Mouse (Mus musculus): ENCODE results near the gene Tbx1.

The Tbx1 gene

GRCm38 (mm10) chr16:18622916-18623750 lies 32.7 kb upstream of the Tbx1 start:
- in situ Hi-C loops (cut with MboI, MseI): loop anchor here (5.0 kb wide), 1 partner anchor 64 kb away; no protein-coding TSS in a partner anchor

- in situ Hi-C loops (cut with MboI, MseI): loop anchor here (5.0 kb wide), 1 partner anchor 65 kb away; no protein-coding TSS in a partner anchor
Observed at GRCm38 (mm10) chr16:18622019-18622418, 31.5 kb upstream of the Tbx1 start, which contains the start of gene Gp1bb. Gene Gp1bb, minus strand, starts transcription at chr16:18622403.

- in situ Hi-C loops (cut with MboI, MseI): loop anchor here (5.0 kb wide), 1 partner anchor 66 kb away; no protein-coding TSS in a partner anchor
Observed at GRCm38 (mm10) chr16:18621362-18622001, 31.0 kb upstream of the Tbx1 start.

DNA sequence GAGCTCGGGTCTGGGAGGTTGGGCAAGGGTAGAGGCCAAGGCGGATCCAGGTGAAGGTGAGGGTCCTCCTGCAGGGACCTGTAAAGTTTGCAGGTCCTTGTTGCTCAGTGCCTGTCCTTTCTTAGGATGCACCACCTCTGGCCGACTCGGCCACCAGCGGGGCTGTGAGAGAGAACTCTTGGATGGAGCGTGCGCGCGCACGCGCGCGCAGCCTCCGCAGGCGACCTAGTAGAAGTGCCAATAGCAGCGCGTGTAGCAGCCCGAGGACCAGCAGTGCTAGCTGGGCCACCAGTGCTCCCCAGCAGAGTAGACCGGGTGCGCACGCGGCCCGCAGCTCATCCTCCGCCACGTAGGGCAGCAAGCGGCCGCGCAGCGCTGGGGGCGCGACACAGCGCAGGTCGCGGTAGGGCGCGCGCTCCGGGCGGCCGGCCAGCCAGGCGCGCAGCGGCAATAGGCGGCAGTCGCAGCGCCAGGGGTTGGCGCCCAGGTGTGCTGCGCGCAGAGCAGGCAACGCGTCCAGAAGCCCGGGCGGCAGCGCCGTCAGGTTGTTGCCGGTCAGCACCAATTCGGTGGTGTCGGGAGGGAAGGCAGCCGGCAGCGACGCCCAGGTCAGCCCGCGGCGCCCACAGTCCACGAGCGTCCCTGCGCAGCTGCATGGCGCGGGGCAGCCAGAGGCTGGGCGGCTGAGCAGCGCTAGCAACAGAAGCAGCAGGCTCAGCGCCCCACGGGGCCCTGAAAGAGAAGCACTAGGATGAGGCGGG lies 30.3 kb upstream of the Tbx1 start:
- in situ Hi-C loops (cut with MboI, MseI): loop anchor here (5.0 kb wide), 1 partner anchor 67 kb away; no protein-coding TSS in a partner anchor

GRCm38 (mm10) chr16:18620201-18620600 lies 29.7 kb upstream of the Tbx1 start:
- in situ Hi-C loops (cut with MboI, MseI): loop anchor here (5.0 kb wide), 1 partner anchor 67 kb away; no protein-coding TSS in a partner anchor

- in situ Hi-C loops (cut with MboI, MseI): no loop called here
Observed at GRCm38 (mm10) chr16:18619110-18619509, 28.6 kb upstream of the Tbx1 start.

DNA sequence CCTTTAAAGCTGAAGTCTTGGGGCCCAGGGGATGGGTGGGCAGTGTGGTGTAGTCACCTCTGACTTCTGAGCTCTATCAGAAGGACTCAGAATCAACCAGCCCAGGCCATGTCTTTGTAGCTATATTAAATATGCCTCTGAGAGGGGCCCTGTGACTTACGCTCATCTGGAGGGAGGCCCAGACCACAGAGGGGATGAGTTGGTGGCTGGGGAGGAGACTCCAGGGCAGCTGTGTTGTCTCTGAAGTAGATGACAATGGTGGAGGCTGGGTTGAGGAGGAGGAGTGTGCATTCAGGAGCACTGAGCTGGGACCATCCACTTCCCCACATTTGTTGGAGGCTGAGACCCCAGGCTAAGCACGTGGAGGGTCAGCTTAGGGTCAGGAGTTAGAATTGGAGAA lies 27.8 kb upstream of the Tbx1 start:
- in situ Hi-C loops (cut with MboI, MseI): no loop called here

- in situ Hi-C loops (cut with MboI, MseI): no loop called here
Observed at GRCm38 (mm10) chr16:18617370-18618065, 27.0 kb upstream of the Tbx1 start.

- in situ Hi-C loops (cut with MboI, MseI): loop anchor here (5.0 kb wide), 1 partner anchor 171 kb away; no protein-coding TSS in a partner anchor
Observed at GRCm38 (mm10) chr16:18613301-18613700, 22.8 kb upstream of the Tbx1 start.

GRCm38 (mm10) chr16:18611752-18612151 lies 21.3 kb upstream of the Tbx1 start:
- in situ Hi-C loops (cut with MboI, MseI): loop anchor here (5.0 kb wide), 1 partner anchor 169 kb away; no protein-coding TSS in a partner anchor

DNA sequence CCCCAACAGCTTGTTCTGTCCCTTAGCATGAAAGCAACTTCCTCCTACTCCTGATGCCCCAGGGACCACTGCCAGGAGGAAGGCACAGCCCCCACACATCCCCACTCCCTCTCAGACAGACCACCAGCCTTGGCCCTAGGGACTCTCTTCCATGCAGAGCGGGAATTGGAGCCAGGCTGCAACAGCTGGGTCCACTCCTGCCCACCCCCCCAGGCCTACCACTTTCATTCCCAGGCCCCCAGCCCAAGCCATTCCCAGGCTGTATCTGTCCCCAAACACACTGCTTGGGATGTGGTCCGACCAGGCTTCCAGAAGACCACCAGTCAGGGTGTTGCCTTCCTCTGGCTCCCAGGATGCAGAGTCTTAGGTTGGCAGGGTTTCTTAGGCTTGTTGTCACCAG lies 18.6 kb upstream of the Tbx1 start:
- in situ Hi-C loops (cut with MboI, MseI): no loop called here

DNA sequence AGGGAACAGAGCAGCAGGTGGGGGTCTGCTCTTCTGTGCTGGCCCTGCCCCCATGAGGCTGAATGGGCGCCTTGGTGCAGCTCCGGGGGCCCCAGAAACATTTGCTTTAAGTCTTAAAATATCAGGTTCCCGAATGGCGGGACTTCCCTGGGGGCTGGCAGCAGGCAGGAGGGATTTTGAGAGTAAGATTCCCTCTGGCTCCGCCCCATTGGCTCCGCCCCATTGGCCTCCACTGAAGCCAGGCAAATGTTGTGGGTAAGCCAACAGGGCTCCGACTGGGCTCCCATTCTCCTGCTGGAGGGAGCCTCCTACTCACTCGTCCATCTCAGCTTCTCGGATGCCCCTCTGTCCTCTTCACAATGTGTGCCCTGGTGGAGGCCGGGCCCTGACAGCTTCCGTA lies 17.8 kb upstream of the Tbx1 start:
- in situ Hi-C loops (cut with MboI, MseI): no loop called here

GRCm38 (mm10) chr16:18605705-18606104 lies 15.2 kb upstream of the Tbx1 start:
- in situ Hi-C loops (cut with MboI, MseI): no loop called here

DNA sequence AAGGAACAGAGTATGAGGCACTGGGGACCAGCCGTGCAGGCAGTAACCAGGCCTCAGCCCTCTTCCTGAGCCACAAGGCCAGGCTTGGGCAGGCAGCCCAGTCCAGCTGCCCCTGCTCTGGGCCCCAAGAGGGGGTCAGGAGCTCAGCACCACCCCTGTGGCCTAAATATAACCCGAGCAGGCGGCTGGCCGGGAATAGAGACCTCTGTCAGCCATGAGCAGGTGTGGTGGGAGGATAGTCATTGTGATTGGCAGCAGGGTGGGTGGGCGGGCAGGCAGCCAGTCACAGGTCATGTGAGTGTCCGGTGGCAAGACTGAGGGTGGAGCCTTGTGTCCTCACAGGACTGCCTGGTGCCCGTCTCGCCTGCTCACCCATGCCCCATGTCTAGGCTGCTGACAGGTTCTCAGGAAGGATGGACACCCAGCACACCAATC lies 13.8 kb upstream of the Tbx1 start:
- in situ Hi-C loops (cut with MboI, MseI): no loop called here

DNA sequence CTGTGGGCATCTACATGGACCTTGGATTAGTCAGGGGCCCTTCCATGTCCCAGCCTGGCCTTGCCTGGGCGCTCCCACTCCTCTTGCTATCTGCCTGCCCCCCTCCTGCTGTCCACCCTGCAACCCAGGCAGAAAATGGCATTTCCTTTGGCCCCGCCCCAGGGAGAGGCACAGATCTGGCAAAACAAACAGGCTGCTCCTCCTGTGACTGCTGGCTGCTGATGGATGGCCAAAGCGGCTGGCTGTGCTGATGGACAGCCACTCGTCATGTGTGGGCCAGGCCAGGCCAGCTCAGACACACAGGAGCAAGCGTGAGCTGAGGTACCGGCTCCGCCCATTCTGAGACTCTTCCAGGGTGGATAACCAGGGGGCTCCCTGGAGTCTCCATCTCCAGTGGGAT lies 11.0 kb upstream of the Tbx1 start:
- in situ Hi-C loops (cut with MboI, MseI): no loop called here

DNA sequence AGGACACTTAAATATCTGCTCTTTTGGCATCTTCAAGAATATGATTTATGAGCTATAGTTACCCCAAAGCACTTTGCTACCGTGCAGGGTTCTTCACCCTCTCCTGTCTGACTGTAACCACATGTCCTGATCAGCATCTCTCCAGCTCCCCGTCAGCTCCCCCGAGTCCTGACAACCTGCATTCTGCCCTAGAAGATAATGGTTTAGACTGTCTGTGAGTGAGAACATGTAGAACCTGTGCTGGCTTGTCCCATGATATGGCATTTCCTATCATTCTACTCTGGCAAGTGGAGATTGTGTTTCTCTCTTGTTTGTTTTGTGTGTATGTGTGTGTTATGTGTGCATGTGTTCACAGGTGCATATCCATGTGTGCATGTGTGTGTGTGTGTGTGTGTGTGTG lies 7.5 kb upstream of the Tbx1 start:
- in situ Hi-C loops (cut with MboI, MseI): no loop called here

DNA sequence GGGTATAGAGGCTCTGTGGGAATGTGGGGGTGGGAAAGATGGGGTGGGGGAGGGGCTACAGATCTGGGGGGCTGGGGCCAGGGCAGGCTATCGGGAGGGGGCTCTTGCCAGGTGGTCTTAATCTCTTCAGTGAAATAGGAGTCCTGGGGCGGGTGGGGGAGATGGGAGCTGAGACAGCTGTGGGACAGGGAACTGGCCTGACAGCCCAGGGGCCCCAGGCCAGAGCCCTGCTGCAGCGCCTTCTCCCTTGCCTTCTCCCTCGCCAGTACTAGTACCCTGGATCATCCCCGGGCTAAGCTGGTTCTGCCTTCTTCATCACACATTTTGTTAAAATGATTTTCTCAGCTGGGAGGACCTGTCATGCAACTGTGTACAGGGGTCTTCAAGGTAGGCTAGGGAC lies 5.8 kb upstream of the Tbx1 start:
- in situ Hi-C loops (cut with MboI, MseI): no loop called here

DNA sequence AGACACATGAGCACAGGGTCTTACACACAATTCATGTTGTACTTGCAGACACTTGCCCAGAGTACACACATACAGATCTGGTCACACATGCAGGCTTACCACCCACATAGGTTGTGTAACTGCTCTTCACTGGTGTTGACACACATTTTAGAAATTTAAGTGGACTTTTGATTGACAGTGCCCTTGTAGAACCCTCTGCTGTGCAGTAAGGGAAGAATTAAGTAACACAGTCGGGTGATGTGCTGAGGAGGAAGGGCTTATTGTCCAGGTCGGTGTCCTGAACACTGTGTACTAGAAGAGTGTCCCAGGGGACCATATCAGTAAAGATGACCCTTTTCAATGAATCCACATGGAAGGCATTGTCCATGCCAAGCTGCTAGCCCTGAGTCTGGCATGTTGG lies 3.5 kb upstream of the Tbx1 start:
- in situ Hi-C loops (cut with MboI, MseI): no loop called here

DNA sequence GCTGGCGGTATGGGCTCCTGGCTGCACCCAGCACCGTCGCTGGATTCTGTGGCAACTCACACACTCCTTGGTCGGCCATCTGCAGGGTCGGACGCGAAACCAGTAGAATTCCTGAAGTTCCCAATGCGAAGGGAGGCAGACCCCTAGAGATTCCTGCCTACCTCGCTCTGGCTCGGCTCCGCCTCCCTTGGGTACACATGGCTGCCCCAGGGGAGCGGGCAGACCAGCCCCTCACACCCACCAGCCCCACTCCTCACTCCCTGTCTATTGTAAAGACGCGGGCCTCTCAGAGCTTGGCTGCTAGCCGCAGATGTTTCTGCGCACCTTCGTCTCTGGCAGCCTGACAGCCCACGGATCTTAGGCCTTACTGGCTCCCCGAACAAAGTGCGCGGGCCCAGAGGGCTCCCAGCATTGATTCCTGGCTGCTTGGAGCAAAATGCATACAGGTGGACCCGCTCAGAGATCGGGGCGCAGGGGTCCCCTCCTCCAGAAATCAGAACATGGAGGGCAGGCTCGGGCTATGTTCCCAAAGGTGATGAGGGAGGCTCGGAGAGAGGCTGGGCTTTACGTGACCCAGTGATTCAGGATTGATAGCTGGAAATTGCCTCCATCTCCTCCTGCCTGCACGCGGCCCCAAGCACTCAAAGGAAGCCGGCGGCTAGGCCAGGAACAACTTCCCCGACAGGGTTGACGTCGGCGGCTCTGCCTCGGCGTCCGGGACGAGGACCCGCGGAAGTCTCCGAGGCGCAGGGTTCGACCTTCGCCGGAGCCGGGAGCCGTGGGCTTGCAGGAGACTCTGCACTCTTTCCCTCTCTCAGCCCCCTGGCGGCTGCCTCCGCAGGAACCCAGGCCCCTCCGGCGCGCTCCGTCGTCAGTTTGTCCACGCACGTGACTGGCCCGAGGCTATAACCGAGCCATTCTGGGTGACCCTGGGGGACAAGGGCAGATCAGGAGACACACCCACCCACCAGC lies 862 bp upstream of the Tbx1 start:
- in situ Hi-C loops (cut with MboI, MseI): no loop called here

DNA sequence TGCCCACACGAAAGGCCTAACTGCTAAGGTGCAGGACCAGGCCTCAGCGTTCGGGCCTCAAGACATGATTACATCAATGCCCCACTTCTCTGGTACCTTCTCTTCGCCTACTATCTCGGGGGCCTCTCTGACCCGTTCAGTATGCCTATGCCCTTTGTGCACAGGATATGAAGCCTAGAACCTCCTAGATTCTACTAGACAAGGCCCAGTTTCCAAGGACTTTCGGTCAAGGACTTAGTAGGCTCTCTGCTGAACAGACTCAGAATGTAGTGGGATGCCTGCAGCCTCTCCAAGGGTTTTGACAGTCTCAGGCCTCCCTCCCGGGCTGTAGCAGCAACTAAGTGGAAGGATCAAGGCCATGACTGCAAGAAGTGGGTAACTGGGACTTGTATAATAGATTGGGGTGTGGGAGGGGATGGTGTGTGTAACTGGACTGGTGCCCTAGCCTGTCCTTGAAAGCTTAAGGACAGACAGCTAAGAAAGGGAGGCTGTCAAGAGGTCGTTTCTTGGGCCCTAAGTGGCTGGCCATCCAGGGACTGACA lies 1.3 kb downstream of the Tbx1 start:
- in situ Hi-C loops (cut with MboI, MseI): no loop called here

All from T-helper 2 cell (primary cell).